Mouse (Mus musculus) testis, adult 2 months (tissue): ENCODE measurements around the gene Zbtb48. TPM values are rescaled to one million over a fixed set of nuclear protein-coding genes. Genes with fewer than 3 reads are reported as not detected.

ENCODE experiments used
- H3K27ac ChIP-seq: fragments of 200-500 bp; 2 replicates; pipeline ENCODE4 v1.5.1; 2012; ENCODE audit warnings: low read depth, low read length; ENCODE audit not compliant: control insufficient read depth, insufficient read depth
- H3K27me3 ChIP-seq: fragments of 200-500 bp; 2 replicates; pipeline ENCODE4 v1.6.1; 2012; ENCODE audit warnings: mild to moderate bottlenecking, low read length, moderate library complexity; ENCODE audit not compliant: control insufficient read depth, insufficient read depth
- H3K36me3 ChIP-seq: fragments of 200-500 bp; 2 replicates; pipeline ENCODE4 v1.6.1; 2012; ENCODE audit warnings: mild to moderate bottlenecking, low read length; ENCODE audit not compliant: control insufficient read depth, insufficient read depth
- H3K4me1 ChIP-seq: fragments of 200-500 bp; 2 replicates; pipeline ENCODE4 v1.6.1; 2012; ENCODE audit warnings: low read length; ENCODE audit not compliant: control insufficient read depth, insufficient read depth
- H3K4me3 ChIP-seq: fragments of 200-500 bp; 2 replicates; pipeline ENCODE4 v1.5.1; 2012; ENCODE audit warnings: low read depth, mild to moderate bottlenecking, low read length, moderate library complexity, mixed read lengths; ENCODE audit not compliant: control insufficient read depth
- CTCF ChIP-seq: fragments of 200-500 bp; IDR thresholded peaks from 2 replicates; pipeline ENCODE4 v1.5.1; 2012; ENCODE audit warnings: low read depth, mild to moderate bottlenecking, inconsistent platforms, low read length, moderate library complexity; ENCODE audit not compliant: control insufficient read depth, insufficient read depth, insufficient replicate concordance
- POLR2A ChIP-seq: fragments of 200-500 bp; IDR thresholded peaks from 2 replicates; pipeline ENCODE4 v1.6.1; 2012; ENCODE audit warnings: low read depth, mild to moderate bottlenecking, inconsistent platforms, low read length, moderate library complexity; ENCODE audit not compliant: control insufficient read depth
- polyA plus RNA-seq: library from polyadenylated mRNA; depleted of rRNA; stranded (reverse); fragments of >200 nt; gene quantifications from 2 replicates; pipeline ENCODE4 v1.2.3, GENCODE M21; 2012

The Zbtb48 gene
- polyA plus RNA-seq, 1 experiment: 18.2 TPM

DNA sequence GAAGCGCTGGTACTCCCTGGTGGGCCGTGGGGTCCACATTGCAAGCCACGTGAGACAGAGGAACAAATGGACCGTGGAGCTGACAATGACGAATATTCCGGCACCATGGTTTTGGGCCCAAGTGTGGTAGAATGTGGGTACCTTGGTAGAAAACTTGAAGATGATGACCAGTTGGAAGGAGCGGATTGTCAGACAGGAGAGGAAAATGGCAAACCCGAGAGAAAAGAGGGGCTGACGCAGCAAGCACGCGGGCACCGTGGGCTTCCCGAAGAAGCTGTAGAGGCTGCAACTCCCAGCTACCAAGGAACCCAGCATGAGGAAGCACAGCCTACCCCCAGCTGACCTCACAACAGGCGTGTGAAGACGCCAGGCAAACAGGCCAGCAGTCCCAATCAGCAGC lies 985 bp upstream of the Zbtb48 start:
- peaks cover 13% of the 10 kb centered on the region for H3K4me1 ChIP-seq
- H3K27me3 ChIP-seq: no peaks in the 10 kb centered on the region
- H3K36me3 ChIP-seq: no peaks in the 10 kb centered on the region; the same call in 1 of the 2 replicates
- peak overlapping the region; percentile 95 for H3K4me3 ChIP-seq
- no peak for TF ChIP-seq POLR2A
- TF ChIP-seq CTCF: no peak
- no peak overlapping the region; the same call in 1 of the 2 replicates for H3K27ac ChIP-seq

DNA sequence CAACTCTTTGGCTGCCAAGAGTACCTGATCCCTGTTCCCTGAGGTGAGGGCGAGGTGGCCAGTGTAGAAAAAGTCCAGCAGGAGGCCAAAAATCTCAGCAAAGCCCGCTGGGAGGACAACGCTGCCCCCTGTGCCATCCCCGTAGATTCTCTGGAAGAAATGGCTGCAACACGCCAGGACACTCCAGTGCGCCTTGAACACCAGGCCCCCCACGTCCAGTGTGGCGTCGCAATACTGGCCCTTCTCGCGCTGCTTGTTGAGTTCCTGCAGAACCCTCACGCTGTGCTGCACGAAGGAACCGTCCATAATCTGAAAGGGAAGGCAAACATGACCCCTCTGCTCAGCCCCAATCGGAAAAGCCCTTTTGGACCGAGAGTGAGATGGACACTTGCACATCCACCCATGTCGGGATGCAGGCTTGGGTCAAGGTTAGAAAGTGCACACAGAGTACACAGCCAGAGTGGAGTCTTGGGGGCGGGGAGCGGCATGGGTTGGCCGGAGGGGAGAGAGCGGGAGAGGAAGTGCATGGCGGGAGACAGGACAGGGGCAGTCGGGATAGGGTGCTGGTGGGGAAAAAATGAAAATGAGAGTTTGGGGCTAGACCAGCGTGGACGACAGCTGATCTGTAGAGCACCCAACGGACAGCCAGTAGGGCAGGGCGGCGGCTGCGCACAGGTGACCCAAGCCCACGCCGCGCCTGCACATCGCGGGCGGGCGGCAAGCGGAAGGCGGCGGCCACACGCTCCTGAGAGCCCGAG lies 541 bp downstream of the Zbtb48 start:
- peak overlapping the region; percentile 95 for H3K4me3 ChIP-seq
- no peaks in the 10 kb centered on the region; the same call in 1 of the 2 replicates for H3K36me3 ChIP-seq
- H3K27me3 ChIP-seq: no peaks in the 10 kb centered on the region
- peak overlapping the region; percentile 79 for H3K27ac ChIP-seq
- peaks cover 13% of the 10 kb centered on the region for H3K4me1 ChIP-seq
- TF ChIP-seq CTCF (no peak), POLR2A (no peak)

DNA sequence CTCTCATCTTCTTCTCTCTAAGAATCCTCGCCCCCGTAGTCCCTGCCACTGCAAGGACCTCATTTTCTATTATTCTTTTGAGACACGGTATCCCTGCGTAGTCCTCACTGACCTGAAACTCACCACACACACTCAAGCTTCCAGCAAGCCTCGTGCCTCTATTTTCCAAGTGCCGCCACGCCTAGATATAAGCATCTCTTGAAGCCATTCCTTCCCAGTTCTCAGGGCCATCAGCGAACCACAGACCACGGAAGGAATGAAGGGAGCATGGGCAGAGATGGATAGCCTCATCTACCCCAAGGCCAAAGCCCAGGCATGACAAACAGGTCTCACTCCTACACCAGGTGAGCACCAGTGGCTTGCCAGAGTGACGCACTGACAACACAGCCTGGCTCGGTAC lies 2.9 kb downstream of the Zbtb48 start:
- no peak overlapping the region for H3K27ac ChIP-seq
- no peak overlapping the region for H3K4me3 ChIP-seq
- peaks cover 13% of the 10 kb centered on the region for H3K4me1 ChIP-seq
- no peaks in the 10 kb centered on the region for H3K27me3 ChIP-seq
- TF ChIP-seq CTCF (no peak), POLR2A (no peak)
- H3K36me3 ChIP-seq: no peaks in the 10 kb centered on the region; the same call in 1 of the 2 replicates

DNA sequence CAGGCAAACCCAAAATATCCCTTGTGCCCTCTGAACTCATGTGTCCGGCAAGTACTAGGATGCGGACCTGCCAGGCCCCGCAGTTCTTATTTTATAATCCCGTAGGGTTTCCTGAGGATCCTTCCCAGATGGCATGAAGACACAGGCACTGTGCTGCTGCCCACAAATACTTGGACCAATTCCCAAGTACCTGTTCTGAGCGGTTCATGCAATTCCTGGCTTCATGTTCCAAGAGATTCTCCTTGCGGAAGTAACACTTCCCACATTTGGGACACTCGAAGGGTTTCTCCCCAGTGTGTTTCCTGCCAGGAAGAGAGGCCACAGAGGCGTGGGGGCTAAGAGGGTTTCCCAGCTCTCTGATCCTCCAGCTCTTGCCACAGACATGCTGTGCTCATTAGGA lies 5.0 kb downstream of the Zbtb48 start:
- Histone ChIP-seq H3K27ac (no peak overlapping the region), H3K36me3 (no peaks in the 10 kb centered on the region; the same call in 1 of the 2 replicates), H3K4me1 (peaks cover 4% of the 10 kb centered on the region), H3K4me3 (no peak overlapping the region), H3K27me3 (no peaks in the 10 kb centered on the region)
- TF ChIP-seq POLR2A: no peak
- no peak for TF ChIP-seq CTCF

DNA sequence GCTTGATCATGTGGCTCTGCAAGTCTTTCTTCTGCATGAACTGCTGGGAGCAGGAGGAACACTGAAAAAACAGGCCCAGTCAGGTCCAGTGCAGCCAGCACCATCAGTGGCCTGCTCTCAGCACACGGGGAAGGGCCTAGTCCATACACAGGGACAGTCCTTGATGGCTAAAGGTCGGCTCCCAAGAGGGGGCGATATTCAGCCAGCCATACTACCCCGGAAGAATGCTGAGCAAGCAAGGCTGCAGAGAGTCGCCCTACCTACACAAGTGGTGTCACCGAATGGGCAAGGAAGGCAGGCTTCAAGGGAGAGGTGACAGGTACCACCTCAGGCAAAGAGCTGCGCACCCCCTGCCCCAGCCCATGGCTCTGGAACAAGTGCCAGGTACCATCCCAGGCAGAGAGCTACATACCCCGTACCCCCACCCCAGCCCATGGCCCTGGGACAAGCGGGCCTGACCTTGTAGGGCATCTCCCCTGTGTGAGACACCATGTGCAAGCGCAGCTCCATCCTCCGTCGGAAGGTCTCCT lies 5.8 kb downstream of the Zbtb48 start:
- Histone ChIP-seq H3K4me3 (no peak overlapping the region), H3K4me1 (peaks cover under 1% of the 10 kb centered on the region), H3K27ac (no peak overlapping the region), H3K27me3 (no peaks in the 10 kb centered on the region), H3K36me3 (no peaks in the 10 kb centered on the region; the same call in 1 of the 2 replicates)
- TF ChIP-seq POLR2A (no peak), CTCF (no peak)

DNA sequence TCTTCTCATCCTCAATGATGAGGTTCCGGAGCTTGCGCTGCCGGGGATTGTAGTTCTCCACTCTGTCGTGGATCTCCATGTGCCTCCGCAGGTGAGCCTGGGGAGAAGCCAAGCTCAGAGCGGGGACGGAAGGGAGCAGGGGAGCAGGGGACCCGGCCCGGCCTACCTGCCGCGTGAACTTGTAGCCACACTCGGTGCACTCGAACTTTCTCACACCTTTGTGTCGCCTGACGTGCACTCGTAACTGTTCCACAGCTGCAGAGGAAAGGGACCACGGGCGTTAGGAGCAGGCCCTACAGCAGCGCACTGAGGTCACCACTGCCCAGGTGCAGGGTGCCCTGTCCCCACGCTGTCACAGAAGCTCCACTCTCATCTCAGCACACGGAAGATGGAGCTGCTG lies 7.4 kb downstream of the Zbtb48 start:
- H3K36me3 ChIP-seq: no peaks in the 10 kb centered on the region; the same call in none of the 2 replicates
- H3K27ac ChIP-seq: no peak overlapping the region
- H3K4me3 ChIP-seq: no peak overlapping the region
- TF ChIP-seq CTCF (no peak), POLR2A (no peak)
- H3K4me1 ChIP-seq: no peaks in the 10 kb centered on the region
- no peaks in the 10 kb centered on the region for H3K27me3 ChIP-seq

DNA sequence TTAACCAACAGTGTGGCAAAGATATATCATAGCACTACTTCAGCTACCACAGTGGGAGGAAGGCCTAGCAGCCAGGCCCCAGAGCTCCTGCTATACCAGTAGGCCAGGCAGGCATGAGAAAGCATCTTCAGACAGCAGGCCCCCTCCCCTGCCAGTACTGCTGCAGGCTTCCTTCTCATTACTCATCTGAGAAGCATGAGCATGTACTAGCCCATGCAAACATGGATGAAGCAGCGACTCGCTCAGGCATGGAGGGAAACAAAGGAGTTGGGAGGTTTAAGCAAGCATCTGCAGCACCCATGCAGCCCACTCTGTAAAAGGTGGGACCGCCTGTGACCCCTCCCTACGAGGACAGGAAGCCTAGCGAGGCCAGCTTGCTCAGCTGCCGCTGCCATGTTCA lies 8.4 kb downstream of the Zbtb48 start:
- TF ChIP-seq POLR2A (no peak), CTCF (no peak)
- no peak overlapping the region for H3K4me3 ChIP-seq
- H3K27me3 ChIP-seq: no peaks in the 10 kb centered on the region
- no peak overlapping the region for H3K27ac ChIP-seq
- no peaks in the 10 kb centered on the region for H3K4me1 ChIP-seq
- H3K36me3 ChIP-seq: no peaks in the 10 kb centered on the region; the same call in none of the 2 replicates
